Mouse (Mus musculus): Measurements from ENCODE around the gene Zbtb7b.

Zbtb7b gene

DNA sequence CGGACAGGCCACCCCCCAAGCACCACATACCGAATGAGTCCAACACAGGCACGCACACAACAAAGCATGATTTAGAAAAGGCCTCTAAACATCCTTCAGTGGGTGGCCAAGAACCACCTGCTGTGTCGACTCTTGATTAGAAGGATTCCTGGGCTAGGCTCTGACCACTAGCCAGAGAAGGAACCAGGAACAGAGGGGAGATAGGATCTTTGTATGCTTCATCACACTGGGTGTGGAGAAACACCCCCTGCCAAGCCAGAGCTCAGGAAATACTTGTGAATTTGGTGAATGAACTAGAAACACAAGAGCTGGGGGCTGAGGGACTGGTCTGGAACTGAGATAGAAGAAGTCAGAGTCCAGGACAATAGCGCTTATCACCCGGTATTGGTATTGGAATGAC lies 58.0 kb downstream of the Zbtb7b start:
- no peak for DNase-seq

DNA sequence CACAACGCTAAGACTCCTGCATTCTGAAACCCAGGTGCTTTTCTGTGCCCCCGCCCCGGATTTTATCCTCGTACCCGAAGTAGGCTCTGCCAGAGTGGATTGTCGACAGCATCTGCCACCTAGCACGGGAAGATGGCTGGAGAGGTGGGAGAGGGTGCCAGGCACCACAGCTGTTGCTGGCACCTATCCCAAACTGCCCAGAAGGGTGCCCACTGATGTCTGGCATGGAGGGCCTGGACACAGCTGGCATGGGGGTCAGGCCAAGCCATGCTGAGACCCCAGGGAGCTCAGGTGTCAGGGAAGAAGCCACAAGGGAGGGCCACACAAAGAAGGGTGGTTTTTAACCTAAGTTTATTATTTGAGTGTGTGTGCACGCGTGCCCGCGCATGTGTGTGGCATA lies 61.5 kb downstream of the Zbtb7b start:
- DNase-seq, result no peak

DNA sequence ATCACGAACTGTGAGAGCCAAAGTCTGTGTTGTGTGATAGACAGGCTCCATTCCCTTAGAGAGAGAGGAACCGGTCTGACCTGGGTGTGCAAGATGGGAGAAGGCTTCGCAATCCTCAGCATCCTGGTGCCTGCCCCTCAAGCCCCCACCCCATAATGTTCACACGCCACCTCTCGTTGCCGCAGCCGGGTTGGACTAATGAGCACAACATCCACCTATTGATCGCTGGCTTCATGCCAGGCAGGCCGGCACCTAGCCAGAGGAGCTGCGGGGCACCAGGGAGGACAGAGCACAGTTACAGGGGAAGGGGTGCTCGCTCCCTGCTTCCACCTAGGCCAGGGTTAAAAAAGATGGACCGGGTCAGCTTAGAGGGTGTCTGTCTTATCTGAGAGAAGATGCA lies 62.1 kb downstream of the Zbtb7b start:
- no peak for DNase-seq

DNA sequence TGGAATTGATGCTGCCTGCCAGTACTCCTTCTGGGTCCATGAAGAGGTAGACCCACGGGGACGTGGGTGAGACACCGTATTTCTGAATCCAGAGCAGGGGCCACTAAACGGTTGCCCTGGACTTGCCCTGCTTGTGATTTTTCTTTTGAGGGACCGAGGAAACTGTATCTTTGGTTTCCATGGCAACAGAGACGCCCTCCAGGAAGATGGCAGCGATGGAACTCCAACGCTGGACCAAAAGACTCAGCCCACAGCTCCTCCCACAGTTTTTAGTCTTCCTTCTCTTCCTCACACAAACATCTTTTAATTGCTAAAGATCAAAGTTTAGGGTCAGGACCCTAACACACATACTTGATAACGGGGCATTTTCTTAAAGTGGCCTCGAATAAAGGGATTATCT lies 62.6 kb downstream of the Zbtb7b start:
- no peak for DNase-seq

DNA sequence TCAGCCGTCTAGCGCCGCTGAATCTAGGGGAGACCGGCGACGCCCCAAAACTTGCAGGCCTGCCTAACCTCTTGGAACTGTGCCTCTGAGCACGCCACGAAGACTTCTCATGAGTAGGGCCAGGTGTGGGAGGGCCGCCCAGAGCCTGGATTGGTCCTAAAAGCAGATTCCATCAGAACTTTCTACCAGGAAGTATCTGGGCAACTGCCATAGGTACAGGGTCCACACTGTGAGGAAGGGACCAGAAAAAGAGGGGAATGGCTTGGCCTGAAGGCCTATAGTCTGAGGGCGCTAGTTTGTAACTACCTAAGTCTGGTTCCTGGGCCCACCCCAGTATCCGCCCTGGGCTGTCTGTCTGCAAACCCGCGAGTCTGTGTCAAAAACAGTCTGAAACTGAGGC lies 63.0 kb downstream of the Zbtb7b start:
- no peak for DNase-seq

DNA sequence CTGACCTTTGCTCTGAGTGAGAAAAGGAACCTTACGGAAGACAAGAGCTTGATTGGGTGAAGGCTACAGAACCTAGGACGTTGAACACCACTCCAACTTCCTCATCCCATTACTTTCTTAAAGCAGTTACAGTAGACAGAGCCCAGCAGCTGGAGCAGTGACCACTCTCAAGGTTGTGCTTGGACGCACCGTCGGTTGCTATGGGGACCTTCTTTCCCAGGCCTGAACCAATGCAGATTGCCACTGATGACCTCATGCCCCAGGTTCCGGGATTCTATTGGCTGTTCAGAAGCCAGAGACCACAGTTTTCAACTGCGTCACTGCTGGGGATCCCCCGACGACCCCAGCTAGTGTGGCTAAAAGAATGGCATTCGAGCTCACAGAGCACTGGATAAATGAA lies 63.6 kb downstream of the Zbtb7b start:
- DNase-seq, result no peak

DNA sequence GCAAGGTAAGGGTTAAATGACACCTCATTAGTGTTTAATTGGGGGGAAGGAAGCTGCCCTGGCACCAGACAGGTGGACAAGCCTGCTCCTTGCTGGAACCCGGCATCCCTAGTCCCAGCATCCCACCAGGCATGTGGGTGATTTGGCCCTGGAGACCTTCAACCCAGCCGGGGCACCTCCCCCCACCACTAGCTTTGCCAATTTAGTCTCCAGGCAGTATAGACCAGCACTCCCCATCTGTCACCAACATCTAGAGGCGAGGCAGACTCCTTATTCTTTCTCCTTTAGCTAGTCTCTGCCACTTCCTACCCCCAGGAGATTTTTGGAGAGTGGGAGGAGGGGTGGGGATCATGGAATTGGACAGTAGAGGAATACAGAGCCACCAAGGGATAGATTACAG lies 64.2 kb downstream of the Zbtb7b start:
- DNase-seq, result no peak

DNA sequence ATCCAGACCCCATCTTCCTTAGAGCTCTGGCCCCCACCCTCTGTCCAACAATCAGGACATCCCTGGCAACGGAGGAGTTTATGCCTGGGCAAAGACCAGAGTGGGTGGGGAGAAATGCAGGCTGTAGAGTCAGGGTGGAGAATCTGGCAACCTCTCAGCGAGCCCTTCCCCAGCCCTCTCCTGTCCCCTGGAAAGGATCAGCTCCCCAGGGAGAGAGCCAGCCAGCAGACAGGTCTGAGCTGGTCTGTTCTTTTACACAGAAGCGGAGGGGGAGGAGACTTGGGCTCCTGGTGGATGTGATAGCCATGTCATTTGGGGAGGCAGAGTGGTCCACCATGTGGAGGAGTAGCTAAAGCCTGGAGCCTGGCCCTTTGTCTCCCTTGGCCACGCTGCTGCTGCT lies 66.0 kb downstream of the Zbtb7b start:
- DNase-seq, result no peak
